Mouse (Mus musculus) liver, embryonic 14.5 days (tissue): ENCODE measurements at regions not wholly inside any gene's neighbourhood (a gene's known extent, or its start where the extent isn't known, plus 50 kb on each side); places are given as distances from the start of the nearest gene placed in this dataset.

Experiments used
- CTCF ChIP-seq: IDR thresholded peaks from 2 replicates; pipeline ENCODE4 v1.5.1; 2016; ENCODE audit warnings: antibody characterized with exemption, low read depth, control low read depth
- EP300 ChIP-seq: IDR thresholded peaks from 2 replicates; pipeline ENCODE4 v1.6.1; 2016; ENCODE audit warnings: antibody characterized with exemption, low read depth

GRCm38 (mm10) chr2:75158581-75158980, 333.0 kb downstream of the Mtx2 start:
- no peak for TF ChIP-seq EP300
- no peak for TF ChIP-seq CTCF
